In genomic region chr6:137024541-137024940, GRCm38 (mm10) we compare ENCODE assay signal across 20 mouse cellular contexts.
"Had no signal": no experiment of that assay in that cellular context is flagged by ENCODE, and none has a peak within 500 bp of the region (broad histone marks: within the 10 kb centered on the region; RNA-seq: fewer than 3 reads in every experiment).

No protein-coding gene starts in this region.

- H3K4me1 ChIP-seq: lung, embryonic 15.5 days; midbrain, embryonic 10.5 days; midbrain, embryonic 12.5 days had no signal

- H3K4me3 ChIP-seq: lung, embryonic 15.5 days; midbrain, embryonic 10.5 days; midbrain, embryonic 12.5 days; myocyte; neural tube, embryonic 13.5 days; neural tube, embryonic 15.5 days had no signal

- DNase-seq: lung, adult 18-20 months; lung, postnatal 10 days; lung, postnatal 4 days; midbrain, embryonic 14.5 days; retina, postnatal 1 day; right cerebral cortex, adult 18-20 months; right cerebral cortex, postnatal 25 days; right cerebral cortex, postnatal 4 days; spleen, adult 18-20 months; thymus, adult 18-20 months; thymus, postnatal 14 days; thymus, postnatal 36 days had no signal

- H3K36me3 ChIP-seq: lung, embryonic 15.5 days; midbrain, embryonic 10.5 days; midbrain, embryonic 12.5 days; neural tube, embryonic 13.5 days; neural tube, embryonic 15.5 days had no signal

- H3K27me3 ChIP-seq: lung, embryonic 15.5 days; midbrain, embryonic 12.5 days; neural tube, embryonic 13.5 days; neural tube, embryonic 15.5 days had no signal

- ATAC-seq: midbrain, embryonic 16.5 days had no signal

- H3K27ac ChIP-seq: liver, embryonic 14.5 days; lung, embryonic 15.5 days; midbrain, embryonic 10.5 days; midbrain, embryonic 12.5 days; neural tube, embryonic 13.5 days; neural tube, embryonic 15.5 days had no signal

- H3K9ac ChIP-seq: liver, embryonic 14.5 days; lung, embryonic 15.5 days; midbrain, embryonic 12.5 days; neural tube, embryonic 13.5 days; neural tube, embryonic 15.5 days had no signal

- H3K4me2 ChIP-seq: lung, embryonic 15.5 days; midbrain, embryonic 12.5 days; neural tube, embryonic 13.5 days; neural tube, embryonic 15.5 days had no signal

- H3K9me3 ChIP-seq: lung, embryonic 15.5 days; midbrain, embryonic 10.5 days; midbrain, embryonic 12.5 days; neural tube, embryonic 13.5 days; neural tube, embryonic 15.5 days had no signal
